Mouse (Mus musculus): ENCODE results near the gene Naa15. TPM values are rescaled to one million over a fixed set of nuclear protein-coding genes. Genes with fewer than 3 reads are reported as not detected.
A peak's percentile ranks its signal among the peaks of the same experiment; 100 is the strongest.
"Not testable (repeated sequence)": the region's sequence is repeated elsewhere in the genome, so short reads cannot be mapped to it uniquely, and the experiment has no call there.

Naa15 gene
- polyA plus RNA-seq, 1 experiment from 2014 or later = 45.7 TPM

DNA sequence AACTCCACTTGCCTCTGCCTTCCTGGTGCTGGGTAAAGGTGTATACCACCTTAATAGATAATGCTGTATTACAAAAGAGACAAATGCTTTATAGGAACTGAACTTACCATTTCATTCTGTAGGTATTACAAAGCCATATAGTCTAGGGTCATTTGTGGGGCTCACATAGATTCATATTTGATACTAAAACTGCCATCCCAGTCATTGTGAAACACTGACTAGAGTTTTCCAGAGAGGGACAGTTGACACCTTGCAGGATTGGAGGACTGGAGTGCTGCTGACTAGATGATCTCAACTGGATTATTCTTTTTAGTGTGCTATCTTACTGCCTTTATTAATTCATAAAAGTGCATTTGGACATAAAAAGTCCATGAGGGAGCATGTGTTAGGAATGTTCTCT, 10.4 kb downstream of the Naa15 start:
- Histone ChIP-seq H3K4me2 (replicated peaks; ENCODE audit: low read depth, low read length) (no peak overlapping the region), H3K4me3 (ENCODE audit: low read depth, low read length) (no peak overlapping the region), H3K27me3 (ENCODE audit: control insufficient read depth, insufficient read depth, low read length) (no peaks in the 10 kb centered on the region), H3K36me3 (ENCODE audit: control insufficient read depth, insufficient read depth, low read length) (no peaks in the 10 kb centered on the region), H3K27ac (ENCODE audit: low read length) (no peak overlapping the region), H3K9me3 (ENCODE audit: control insufficient read depth, low read depth, low read length) (no peaks in the 10 kb centered on the region), H3K9ac (replicated peaks; ENCODE audit: low read depth, low read length) (no peak overlapping the region), H3K4me1 (ENCODE audit: control insufficient read depth, insufficient read depth, low read length) (no peaks in the 10 kb centered on the region)
- ATAC-seq (ENCODE audit: insufficient number of reproducible peaks, insufficient read depth, low FRiP score, low read depth) = no peak

DNA sequence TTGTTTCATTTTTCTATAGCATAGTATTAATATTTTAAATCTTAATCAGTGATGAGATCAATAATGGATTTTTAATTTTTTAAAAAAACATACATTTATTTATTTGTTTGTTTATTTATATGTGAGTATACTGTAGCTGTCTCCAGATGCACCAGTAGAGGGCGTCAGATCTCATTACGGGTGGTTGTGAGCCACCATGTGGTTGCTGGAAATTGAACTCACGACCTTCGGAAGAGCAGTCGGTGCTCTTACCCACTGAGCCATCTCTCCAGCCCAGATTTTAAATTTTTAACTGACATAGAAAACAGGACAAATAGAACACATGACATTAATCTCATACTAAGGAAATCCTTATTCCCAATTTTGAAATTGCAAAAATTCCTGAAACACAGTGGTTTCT, 19.4 kb downstream of the Naa15 start:
- not testable (repeated sequence) for H3K9me3 ChIP-seq (ENCODE audit: control insufficient read depth, low read depth, low read length)

DNA sequence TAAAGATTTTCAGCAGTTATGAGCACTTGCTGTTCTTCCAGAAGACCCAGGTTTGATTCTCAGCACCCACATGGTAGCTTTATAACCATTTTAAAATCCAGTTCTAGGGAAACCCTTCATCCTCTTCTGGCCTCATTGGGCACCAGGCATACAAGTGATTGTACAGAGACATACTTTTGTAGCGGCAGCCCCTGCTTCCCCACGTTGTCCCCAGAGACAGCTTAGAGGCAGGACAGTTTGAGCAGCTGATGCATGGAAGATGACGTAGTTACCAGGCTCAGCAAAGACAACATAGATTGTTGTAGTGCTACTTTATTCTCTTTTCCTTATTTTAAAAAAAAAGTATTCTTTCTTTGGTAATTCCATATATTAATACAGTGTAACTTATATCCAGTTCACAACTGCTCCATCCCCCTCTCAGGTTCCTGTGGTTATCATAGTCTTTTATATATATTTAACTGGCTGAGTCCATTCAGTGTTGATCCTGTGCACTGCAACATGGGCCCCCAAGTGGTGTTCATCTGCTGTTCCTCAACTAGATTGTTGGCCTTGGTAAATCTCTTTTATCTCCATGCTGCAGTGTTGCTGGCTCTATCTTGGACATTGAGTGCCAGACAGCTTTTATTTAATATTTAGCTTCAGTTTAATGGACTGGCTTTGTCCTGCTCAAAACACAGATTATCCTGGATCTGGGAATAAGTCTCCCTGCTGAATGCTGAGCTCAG, 20.1 kb downstream of the Naa15 start:
- WGBS = 87% methylated on average over 3 of the region's 3 CpGs
- Histone ChIP-seq H3K27me3 (ENCODE audit: control insufficient read depth, insufficient read depth, low read length) (no peaks in the 10 kb centered on the region), H3K9ac (replicated peaks; ENCODE audit: low read depth, low read length) (no peak overlapping the region), H3K27ac (ENCODE audit: low read length) (no peak overlapping the region), H3K4me1 (ENCODE audit: control insufficient read depth, insufficient read depth, low read length) (no peaks in the 10 kb centered on the region), H3K4me2 (replicated peaks; ENCODE audit: low read depth, low read length) (no peak overlapping the region), H3K4me3 (ENCODE audit: low read depth, low read length) (no peak overlapping the region), H3K9me3 (ENCODE audit: control insufficient read depth, low read depth, low read length) (no peaks in the 10 kb centered on the region), H3K36me3 (ENCODE audit: control insufficient read depth, insufficient read depth, low read length) (peaks cover 10% of the 10 kb centered on the region; the same call in 1 of the 2 replicates)
- no peak for ATAC-seq (ENCODE audit: insufficient number of reproducible peaks, insufficient read depth, low FRiP score, low read depth)

More for the DNA sequence above, 19.4 kb downstream of the Naa15 start:
- H3K4me2 ChIP-seq (replicated peaks; ENCODE audit: low read depth, low read length); ATAC-seq (ENCODE audit: insufficient number of reproducible peaks, insufficient read depth, low FRiP score, low read depth); H3K27me3 ChIP-seq (ENCODE audit: control insufficient read depth, insufficient read depth, low read length); H3K4me1 ChIP-seq (ENCODE audit: control insufficient read depth, insufficient read depth, low read length); H3K27ac ChIP-seq (ENCODE audit: low read length); H3K4me3 ChIP-seq (ENCODE audit: low read depth, low read length); H3K9ac ChIP-seq (replicated peaks; ENCODE audit: low read depth, low read length): not testable (repeated sequence)
- WGBS = 83% methylated on average over 5 of the region's 5 CpGs
- peaks cover 10% of the 10 kb centered on the region; the same call in 1 of the 2 replicates for H3K36me3 ChIP-seq (ENCODE audit: control insufficient read depth, insufficient read depth, low read length)

DNA sequence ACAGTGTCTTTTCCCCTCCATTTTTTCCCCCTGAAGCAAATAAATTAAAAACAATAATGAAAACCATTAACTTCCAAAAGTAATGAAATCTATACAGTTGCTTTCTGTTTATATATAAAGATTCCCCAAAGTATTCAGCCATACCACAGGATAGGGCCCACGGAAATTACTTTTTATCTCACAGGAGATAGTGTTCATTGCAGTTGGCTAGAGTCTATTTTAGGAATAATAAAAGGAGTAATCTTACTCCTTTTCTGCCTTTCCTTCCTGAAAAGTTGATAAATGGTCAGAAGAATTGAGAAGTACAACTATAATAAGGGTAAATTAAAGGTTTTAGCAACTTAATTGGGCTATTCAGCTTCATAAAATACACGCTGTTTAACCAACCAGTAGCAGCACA, 53.6 kb downstream of the Naa15 start:
- 93% methylated on average over 2 of the region's 2 CpGs for WGBS

DNA sequence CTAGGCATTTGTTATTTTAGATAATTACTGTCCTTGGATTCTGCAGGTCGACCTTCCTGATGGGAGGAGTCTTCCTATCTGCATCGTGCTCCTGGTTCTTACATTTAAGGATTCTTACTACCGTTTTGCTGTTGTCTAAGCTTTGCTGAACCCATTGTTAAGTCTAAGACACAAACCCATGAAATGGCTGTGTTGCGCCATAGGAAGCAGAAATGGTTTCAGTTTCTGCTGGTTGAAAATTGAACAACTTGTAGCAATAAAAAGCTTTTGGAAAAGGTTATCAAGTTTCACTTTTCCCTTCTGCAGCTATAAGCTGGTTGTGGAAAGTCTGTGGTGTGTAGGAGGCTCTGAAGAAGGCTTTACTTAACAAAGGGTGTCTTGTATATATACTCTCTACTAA, 60.8 kb downstream of the Naa15 start:
- Histone ChIP-seq H3K4me2 (replicated peaks; ENCODE audit: low read depth, low read length) (no peak overlapping the region), H3K4me3 (ENCODE audit: low read depth, low read length) (no peak overlapping the region), H3K9ac (replicated peaks; ENCODE audit: low read depth, low read length) (no peak overlapping the region), H3K27ac (ENCODE audit: low read length) (no peak overlapping the region), H3K9me3 (ENCODE audit: control insufficient read depth, low read depth, low read length) (no peaks in the 10 kb centered on the region), H3K4me1 (ENCODE audit: control insufficient read depth, insufficient read depth, low read length) (no peaks in the 10 kb centered on the region), H3K36me3 (ENCODE audit: control insufficient read depth, insufficient read depth, low read length) (peaks cover 20% of the 10 kb centered on the region), H3K27me3 (ENCODE audit: control insufficient read depth, insufficient read depth, low read length) (no peaks in the 10 kb centered on the region)
- 84% methylated on average over 4 of the region's 4 CpGs for WGBS
- ATAC-seq (ENCODE audit: insufficient number of reproducible peaks, insufficient read depth, low FRiP score, low read depth) = no peak

More for the DNA sequence above, 53.6 kb downstream of the Naa15 start:
- no peak for ATAC-seq (ENCODE audit: insufficient number of reproducible peaks, insufficient read depth, low FRiP score, low read depth)
- H3K9ac ChIP-seq (replicated peaks; ENCODE audit: low read depth, low read length) = no peak overlapping the region
- H3K9me3 ChIP-seq (ENCODE audit: control insufficient read depth, low read depth, low read length) = no peaks in the 10 kb centered on the region
- H3K4me2 ChIP-seq (replicated peaks; ENCODE audit: low read depth, low read length) = no peak overlapping the region
- H3K4me1 ChIP-seq (ENCODE audit: control insufficient read depth, insufficient read depth, low read length) = no peaks in the 10 kb centered on the region
- peaks cover 67% of the 10 kb centered on the region for H3K36me3 ChIP-seq (ENCODE audit: control insufficient read depth, insufficient read depth, low read length)
- H3K27me3 ChIP-seq (ENCODE audit: control insufficient read depth, insufficient read depth, low read length) = no peaks in the 10 kb centered on the region
- no peak overlapping the region for H3K27ac ChIP-seq (ENCODE audit: low read length)
- no peak overlapping the region for H3K4me3 ChIP-seq (ENCODE audit: low read depth, low read length)

DNA sequence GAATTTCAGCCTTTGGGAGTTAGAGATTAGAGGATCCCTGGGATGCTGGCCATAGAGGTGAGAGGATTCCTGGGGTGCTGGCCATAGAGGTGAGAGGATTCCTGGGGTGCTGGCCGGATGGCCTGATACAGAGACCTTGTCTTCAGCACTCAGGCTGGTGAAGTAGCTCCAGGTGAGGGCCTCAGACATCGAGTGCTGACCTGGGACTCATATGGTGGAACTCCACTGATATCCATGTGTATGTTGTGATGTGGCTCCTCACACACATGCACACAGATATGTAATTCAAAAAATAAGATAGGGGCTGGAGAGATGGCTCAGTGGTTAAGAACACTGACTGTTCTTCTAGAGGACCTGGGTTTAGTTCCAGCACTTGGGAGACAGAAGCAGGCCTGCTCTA, 64.9 kb downstream of the Naa15 start:
- Histone ChIP-seq H3K4me3 (ENCODE audit: low read depth, low read length) (no peak overlapping the region), H3K4me2 (replicated peaks; ENCODE audit: low read depth, low read length) (no peak overlapping the region), H3K27me3 (ENCODE audit: control insufficient read depth, insufficient read depth, low read length) (no peaks in the 10 kb centered on the region), H3K27ac (ENCODE audit: low read length) (no peak overlapping the region), H3K4me1 (ENCODE audit: control insufficient read depth, insufficient read depth, low read length) (no peaks in the 10 kb centered on the region), H3K9me3 (ENCODE audit: control insufficient read depth, low read depth, low read length) (no peaks in the 10 kb centered on the region), H3K9ac (replicated peaks; ENCODE audit: low read depth, low read length) (no peak overlapping the region), H3K36me3 (ENCODE audit: control insufficient read depth, insufficient read depth, low read length) (no peaks in the 10 kb centered on the region)
- ATAC-seq (ENCODE audit: insufficient number of reproducible peaks, insufficient read depth, low FRiP score, low read depth) = no peak
- WGBS = 39% methylated on average over 2 of the region's 2 CpGs

DNA sequence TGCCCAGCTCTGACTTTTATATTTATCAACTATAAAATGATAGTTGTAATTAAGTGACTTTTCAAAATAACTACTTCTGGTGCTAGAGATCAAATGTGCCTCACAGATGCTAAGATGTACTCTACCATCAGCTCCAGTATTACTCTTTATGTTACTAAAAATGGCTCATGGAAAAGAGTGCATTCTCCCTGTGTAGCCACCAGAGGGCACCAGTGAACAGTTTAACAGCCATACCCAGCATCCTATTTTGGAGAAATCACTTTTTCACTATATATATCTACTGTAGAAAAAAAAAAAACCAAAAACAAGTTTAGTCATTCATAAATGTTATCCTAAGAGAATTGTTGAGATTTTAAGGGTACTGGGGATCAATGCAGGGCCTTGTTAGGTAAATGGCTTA, 66.1 kb downstream of the Naa15 start:
- ATAC-seq (ENCODE audit: insufficient number of reproducible peaks, insufficient read depth, low FRiP score, low read depth) = no peak
- Histone ChIP-seq H3K4me1 (ENCODE audit: control insufficient read depth, insufficient read depth, low read length) (peaks cover 10% of the 10 kb centered on the region; the same call in 1 of the 2 replicates), H3K4me2 (replicated peaks; ENCODE audit: low read depth, low read length) (no peak overlapping the region), H3K9me3 (ENCODE audit: control insufficient read depth, low read depth, low read length) (no peaks in the 10 kb centered on the region), H3K4me3 (ENCODE audit: low read depth, low read length) (no peak overlapping the region), H3K27ac (ENCODE audit: low read length) (no peak overlapping the region), H3K27me3 (ENCODE audit: control insufficient read depth, insufficient read depth, low read length) (no peaks in the 10 kb centered on the region), H3K36me3 (ENCODE audit: control insufficient read depth, insufficient read depth, low read length) (no peaks in the 10 kb centered on the region), H3K9ac (replicated peaks; ENCODE audit: low read depth, low read length) (no peak overlapping the region)

DNA sequence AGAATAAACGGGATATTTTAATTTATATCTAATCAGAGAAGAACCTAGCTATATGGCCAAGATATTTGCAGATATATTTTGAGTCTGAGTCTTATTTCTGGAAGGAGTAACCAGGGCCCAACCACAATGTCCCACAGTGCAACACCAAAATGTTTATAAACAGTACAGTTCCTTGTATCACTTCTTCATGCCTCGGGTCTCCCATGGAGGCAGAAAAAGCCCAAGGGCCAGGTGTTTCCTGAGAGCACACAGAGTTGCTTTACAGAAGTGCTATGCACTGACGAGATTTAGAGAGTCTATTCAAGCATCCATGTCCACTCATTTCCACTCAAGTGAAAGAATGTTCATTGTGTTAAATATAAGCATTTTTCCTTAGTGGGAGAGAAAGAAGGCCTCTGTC, 66.9 kb downstream of the Naa15 start:
- Histone ChIP-seq H3K9ac (replicated peaks; ENCODE audit: low read depth, low read length) (no peak overlapping the region), H3K9me3 (ENCODE audit: control insufficient read depth, low read depth, low read length) (no peaks in the 10 kb centered on the region), H3K4me3 (ENCODE audit: low read depth, low read length) (no peak overlapping the region), H3K36me3 (ENCODE audit: control insufficient read depth, insufficient read depth, low read length) (no peaks in the 10 kb centered on the region), H3K4me2 (replicated peaks; ENCODE audit: low read depth, low read length) (no peak overlapping the region), H3K27me3 (ENCODE audit: control insufficient read depth, insufficient read depth, low read length) (no peaks in the 10 kb centered on the region), H3K4me1 (ENCODE audit: control insufficient read depth, insufficient read depth, low read length) (peaks cover 13% of the 10 kb centered on the region; the same call in 1 of the 2 replicates), H3K27ac (ENCODE audit: low read length) (no peak overlapping the region)
- WGBS = 53% methylated on average over 3 of the region's 3 CpGs
- no peak for ATAC-seq (ENCODE audit: insufficient number of reproducible peaks, insufficient read depth, low FRiP score, low read depth)

DNA sequence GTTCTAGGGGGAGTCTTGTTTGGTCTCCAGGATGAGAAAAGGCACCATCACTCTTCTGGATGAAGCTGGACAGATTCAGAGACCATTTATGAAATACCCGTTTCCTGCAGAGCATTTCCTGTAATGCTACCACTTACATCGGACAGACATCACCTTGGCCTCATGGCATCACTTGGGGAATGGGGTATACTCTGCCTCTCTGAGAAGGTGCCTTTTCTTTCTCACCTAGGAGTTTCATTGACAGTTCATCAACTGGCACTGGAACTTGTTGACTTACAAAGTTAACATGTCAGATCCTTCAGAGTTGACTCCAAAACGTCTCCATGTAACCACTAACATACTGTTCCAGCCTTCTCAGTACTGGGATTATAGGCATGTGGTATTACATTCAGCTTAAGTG, 67.8 kb downstream of the Naa15 start:
- ATAC-seq (ENCODE audit: insufficient number of reproducible peaks, insufficient read depth, low FRiP score, low read depth) = no peak
- Histone ChIP-seq H3K4me2 (replicated peaks; ENCODE audit: low read depth, low read length) (peak overlapping the region; percentile 74), H3K9me3 (ENCODE audit: control insufficient read depth, low read depth, low read length) (no peaks in the 10 kb centered on the region), H3K36me3 (ENCODE audit: control insufficient read depth, insufficient read depth, low read length) (no peaks in the 10 kb centered on the region), H3K27ac (ENCODE audit: low read length) (no peak overlapping the region), H3K27me3 (ENCODE audit: control insufficient read depth, insufficient read depth, low read length) (no peaks in the 10 kb centered on the region), H3K4me3 (ENCODE audit: low read depth, low read length) (peak overlapping the region; percentile 82; the same call in 1 of the 2 replicates), H3K4me1 (ENCODE audit: control insufficient read depth, insufficient read depth, low read length) (peaks cover 13% of the 10 kb centered on the region; the same call in 1 of the 2 replicates), H3K9ac (replicated peaks; ENCODE audit: low read depth, low read length) (peak overlapping the region; percentile 77; the same call in 1 of the 2 replicates)
- 60% methylated on average over 3 of the region's 3 CpGs for WGBS
